Mouse (Mus musculus) kidney, adult 9 months (tissue): ENCODE results near the gene Pik3r1.

Experiments
- DNase-seq: peaks from one replicate; pipeline ENCODE4 v3.0.0; 2022

Pik3r1 gene

GRCm38 (mm10) chr13:101766605-101767012 is 1.4 kb downstream of the Pik3r1 start:
- DNase-seq = no peak

GRCm38 (mm10) chr13:101765976-101766375 is 2.0 kb downstream of the Pik3r1 start:
- DNase-seq = no peak

- DNase-seq = peak; percentile 95
Measured at GRCm38 (mm10) chr13:101764111-101764510, 3.9 kb downstream of the Pik3r1 start.

GRCm38 (mm10) chr13:101763676-101764075 is 4.3 kb downstream of the Pik3r1 start:
- no peak for DNase-seq

GRCm38 (mm10) chr13:101763149-101763548 is 4.9 kb downstream of the Pik3r1 start:
- no peak for DNase-seq

GRCm38 (mm10) chr13:101761617-101762016 is 6.4 kb downstream of the Pik3r1 start:
- no peak for DNase-seq

GRCm38 (mm10) chr13:101760953-101761352 is 7.1 kb downstream of the Pik3r1 start:
- DNase-seq = no peak

- DNase-seq = no peak
Measured at GRCm38 (mm10) chr13:101760001-101760687, 7.9 kb downstream of the Pik3r1 start.

- no peak for DNase-seq
Measured at GRCm38 (mm10) chr13:101759281-101759871, 8.6 kb downstream of the Pik3r1 start.

GRCm38 (mm10) chr13:101757801-101758422 is 10.1 kb downstream of the Pik3r1 start:
- DNase-seq = no peak

- DNase-seq = no peak
Measured at GRCm38 (mm10) chr13:101755228-101755627, 12.8 kb downstream of the Pik3r1 start.

GRCm38 (mm10) chr13:101753639-101754038 is 14.4 kb downstream of the Pik3r1 start:
- no peak for DNase-seq

GRCm38 (mm10) chr13:101751816-101752215 is 16.2 kb downstream of the Pik3r1 start:
- no peak for DNase-seq

GRCm38 (mm10) chr13:101746012-101746595 is 21.9 kb downstream of the Pik3r1 start:
- DNase-seq = no peak

- no peak for DNase-seq
Measured at GRCm38 (mm10) chr13:101744943-101745342, 23.1 kb downstream of the Pik3r1 start.

- DNase-seq = no peak
Measured at GRCm38 (mm10) chr13:101744053-101744452, 24.0 kb downstream of the Pik3r1 start.

- no peak for DNase-seq
Measured at GRCm38 (mm10) chr13:101743247-101743646, 24.8 kb downstream of the Pik3r1 start.

- no peak for DNase-seq
Measured at GRCm38 (mm10) chr13:101742596-101742995, 25.4 kb downstream of the Pik3r1 start.

GRCm38 (mm10) chr13:101741530-101742309 is 26.3 kb downstream of the Pik3r1 start:
- DNase-seq = peak; percentile 53

- DNase-seq = peak; percentile 48
Measured at GRCm38 (mm10) chr13:101739732-101740381, 28.2 kb downstream of the Pik3r1 start.

GRCm38 (mm10) chr13:101738769-101739168 is 29.2 kb downstream of the Pik3r1 start:
- peak; percentile 71 for DNase-seq
